Mouse (Mus musculus) heart, adult 2 months (tissue): ENCODE results near the gene Sema5b. TPM values are rescaled to one million over a fixed set of nuclear protein-coding genes. Genes with fewer than 3 reads are reported as not detected.
A peak's percentile ranks its signal among the peaks of the same experiment; 100 is the strongest.

Source experiments
- DNase-seq, 2 experiments: peaks; one replicate each; pipeline ENCODE4 v3.0.0; 2021
- H3K27ac ChIP-seq: fragments of 200-600 bp; 2 replicates; pipeline ENCODE4 v1.8.1; 2022
- H3K27me3 ChIP-seq: fragments of 200-500 bp; 2 replicates; pipeline ENCODE4 v1.6.1; 2012; ENCODE audit warnings: mild to moderate bottlenecking, low read length, inconsistent platforms, mixed read lengths; ENCODE audit not compliant: control insufficient read depth, insufficient read depth
- H3K36me3 ChIP-seq: fragments of 200-500 bp; 2 replicates; pipeline ENCODE4 v1.6.1; 2012; ENCODE audit warnings: low read length, inconsistent platforms; ENCODE audit not compliant: control insufficient read depth, insufficient read depth
- H3K4me1 ChIP-seq: fragments of 200-500 bp; 2 replicates; pipeline ENCODE4 v1.6.1; 2011; ENCODE audit warnings: low read length; ENCODE audit not compliant: control insufficient read depth, insufficient read depth
- H3K4me3 ChIP-seq: fragments of 200-600 bp; 2 replicates; pipeline ENCODE4 v1.8.1; 2022
- H3K79me2 ChIP-seq: fragments of 200-500 bp; replicated peaks from 2 replicates; pipeline ENCODE4 v1.6.1; 2012; ENCODE audit warnings: mild to moderate bottlenecking, inconsistent platforms, low read length, moderate library complexity, mixed read lengths; ENCODE audit not compliant: control insufficient read depth, insufficient read depth
- H3K9ac ChIP-seq: fragments of 200-500 bp; 2 replicates; pipeline ENCODE4 v1.6.1; 2012; ENCODE audit warnings: low read depth, mild to moderate bottlenecking, control low read depth, inconsistent platforms, low read length, mixed read lengths
- CTCF ChIP-seq: fragments of 200-600 bp; IDR thresholded peaks from 2 replicates; pipeline ENCODE4 v1.8.1; 2022; ENCODE audit warnings: antibody characterized with exemption, mild to moderate bottlenecking, moderate library complexity
- EP300 ChIP-seq: fragments of 200-500 bp; IDR thresholded peaks from 2 replicates; pipeline ENCODE4 v1.6.1; 2011; ENCODE audit warnings: low read depth, low read length, control low read depth; ENCODE audit not compliant: insufficient read depth
- POLR2A ChIP-seq: fragments of 200-500 bp; IDR thresholded peaks from 2 replicates; pipeline ENCODE4 v1.6.1; 2011; ENCODE audit warnings: mild to moderate bottlenecking, low read depth, low read length, control low read depth; ENCODE audit not compliant: insufficient read depth
- WGBS: fragments of 180-500 bp; shearing (Covaris S2); methylation state at CpG from one replicate; pipeline ENCODE4 v1.1.7; 2018; 5-methylcytosine and 5-hydroxymethylcytosine counted together
- intact Hi-C: fragments of 180-260 bp; cut with DNase I; formaldehyde crosslinking; loops from one replicate; pipeline ENCODE4 v1.15.1; 2025
- polyA plus RNA-seq: library from polyadenylated mRNA; depleted of rRNA; stranded (reverse); fragments of >200 nt; gene quantifications from 2 replicates; pipeline ENCODE4 v1.2.3, GENCODE M21; 2012
- total RNA-seq, 2 experiments: library from RNA; stranded (reverse); gene quantifications; 2 replicates each; pipeline ENCODE4 v1.2.3; 2021

The Sema5b gene
- total and polyA plus RNA-seq, 3 experiments = 1.5 to 3.0 (median 1.8) TPM

GRCm38 (mm10) chr16:35587866-35588465 is 47.0 kb downstream of the Sema5b start:
- Histone ChIP-seq H3K9ac (no peak overlapping the region), H3K79me2 (no peaks in the 10 kb centered on the region), H3K27ac (no peak overlapping the region), H3K27me3 (peaks cover 2% of the 10 kb centered on the region; the same call in 1 of the 2 replicates), H3K4me3 (no peak overlapping the region), H3K4me1 (no peaks in the 10 kb centered on the region), H3K36me3 (no peaks in the 10 kb centered on the region)
- DNase-seq = no peak
- TF ChIP-seq CTCF (no peak), POLR2A (no peak), EP300 (no peak)
- intact Hi-C loops = no loop called here
- 13% methylated on average over 20 of the region's 20 CpGs for WGBS

DNA sequence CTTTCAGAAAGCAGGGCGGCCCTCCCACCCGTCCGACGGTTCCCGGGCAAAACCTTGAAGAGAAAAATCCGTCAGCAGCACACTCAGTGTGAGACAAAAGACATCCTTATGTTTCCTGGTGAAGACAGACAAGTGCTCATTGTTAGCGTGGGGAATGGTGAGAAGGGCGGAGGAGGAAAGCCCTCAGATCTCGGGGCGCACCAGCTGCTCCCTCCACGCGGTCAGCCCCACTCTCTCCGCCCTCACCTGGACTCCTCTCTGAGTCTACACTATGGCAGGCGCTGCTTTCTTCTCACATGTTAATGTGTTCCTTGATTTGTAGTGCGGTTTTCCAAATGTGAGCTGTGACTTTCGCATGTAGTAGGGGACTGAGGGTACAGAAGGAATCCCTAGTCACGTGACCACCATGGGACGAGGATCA is 47.8 kb downstream of the Sema5b start:
- no peak overlapping the region for H3K4me3 ChIP-seq
- intact Hi-C loops = no loop called here
- no peaks in the 10 kb centered on the region for H3K4me1 ChIP-seq
- WGBS = 31% methylated on average over 18 of the region's 18 CpGs
- H3K27me3 ChIP-seq = peaks cover 2% of the 10 kb centered on the region; the same call in 1 of the 2 replicates
- no peak overlapping the region for H3K9ac ChIP-seq
- H3K36me3 ChIP-seq = no peaks in the 10 kb centered on the region
- no peak for DNase-seq
- H3K27ac ChIP-seq = no peak overlapping the region
- TF ChIP-seq CTCF (no peak), EP300 (no peak), POLR2A (no peak)
- H3K79me2 ChIP-seq = no peaks in the 10 kb centered on the region

DNA sequence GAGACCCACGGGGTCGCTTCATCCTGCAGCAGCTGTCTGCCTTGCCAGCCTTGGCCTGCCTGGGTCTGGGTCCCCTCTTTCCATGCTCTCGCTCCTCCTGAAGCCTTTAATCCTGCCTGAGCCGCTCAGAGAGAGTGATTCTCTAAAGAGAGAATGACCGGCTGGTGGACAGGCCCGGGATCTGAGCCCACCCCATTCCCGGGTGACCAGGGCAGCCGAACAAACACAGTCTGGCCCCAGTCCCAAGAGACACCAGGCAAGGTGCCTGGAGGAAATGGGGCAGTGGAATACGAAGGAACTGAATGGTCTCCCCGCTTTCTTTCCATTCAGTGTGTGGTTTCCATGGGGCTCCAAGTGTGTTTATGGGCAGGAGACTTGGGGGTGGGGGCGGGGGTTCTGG is 50.8 kb downstream of the Sema5b start:
- Histone ChIP-seq H3K36me3 (no peaks in the 10 kb centered on the region), H3K27ac (no peak overlapping the region), H3K4me3 (no peak overlapping the region), H3K4me1 (no peaks in the 10 kb centered on the region), H3K79me2 (no peaks in the 10 kb centered on the region), H3K9ac (no peak overlapping the region), H3K27me3 (peaks cover 2% of the 10 kb centered on the region; the same call in 1 of the 2 replicates)
- DNase-seq = no peak
- intact Hi-C loops = no loop called here
- WGBS = 33% methylated on average over 11 of the region's 11 CpGs
- TF ChIP-seq CTCF (no peak), POLR2A (no peak), EP300 (no peak)

- no peaks in the 10 kb centered on the region for H3K79me2 ChIP-seq
- TF ChIP-seq POLR2A (no peak), EP300 (no peak), CTCF (no peak)
- 29% methylated on average over 5 of the region's 5 CpGs for WGBS
- no peak overlapping the region for H3K4me3 ChIP-seq
- H3K27me3 ChIP-seq = peaks cover 2% of the 10 kb centered on the region; the same call in 1 of the 2 replicates
- no peak overlapping the region for H3K9ac ChIP-seq
- no peaks in the 10 kb centered on the region for H3K4me1 ChIP-seq
- H3K27ac ChIP-seq = no peak overlapping the region
- H3K36me3 ChIP-seq = no peaks in the 10 kb centered on the region
- intact Hi-C loops = no loop called here
- peak; percentile 44 to 45 for DNase-seq
Observed at GRCm38 (mm10) chr16:35592274-35593065, 51.5 kb downstream of the Sema5b start.

- no peak for DNase-seq
- no peaks in the 10 kb centered on the region for H3K4me1 ChIP-seq
- TF ChIP-seq EP300 (no peak), CTCF (peak; percentile 37)
- H3K27me3 ChIP-seq = no peaks in the 10 kb centered on the region; the same call in 1 of the 2 replicates
- no peak overlapping the region for H3K4me3 ChIP-seq
- no peaks in the 10 kb centered on the region for H3K36me3 ChIP-seq
- H3K9ac ChIP-seq = no peak overlapping the region
- no peaks in the 10 kb centered on the region for H3K79me2 ChIP-seq
- 83% methylated on average over 5 of the region's 5 CpGs for WGBS
- H3K27ac ChIP-seq = no peak overlapping the region
- intact Hi-C loops = no loop called here
Observed at GRCm38 (mm10) chr16:35593474-35593873, 52.5 kb downstream of the Sema5b start.

DNA sequence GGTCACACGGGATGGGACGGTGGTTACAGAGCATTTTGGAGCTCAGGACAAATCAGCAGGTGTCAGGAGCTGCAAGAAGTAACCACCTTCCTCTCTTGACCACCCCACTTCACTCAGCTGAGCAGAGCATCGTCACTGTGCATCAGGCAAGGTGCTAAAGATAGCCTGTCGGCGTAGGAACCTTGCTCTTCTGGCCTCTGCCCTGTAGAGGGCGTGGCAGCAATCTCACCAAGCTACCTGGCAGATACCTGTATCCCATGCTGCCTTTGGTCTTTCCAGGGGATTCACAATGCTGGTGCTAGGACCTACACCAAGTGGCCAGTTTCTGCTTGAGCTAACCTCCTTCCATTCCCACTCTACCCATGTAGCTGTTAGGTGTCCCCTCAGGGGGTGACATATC is 55.3 kb downstream of the Sema5b start:
- intact Hi-C loops = no loop called here
- no peak for TF ChIP-seq CTCF
- TF ChIP-seq POLR2A = no peak
- no peak for TF ChIP-seq EP300
- no peak overlapping the region for H3K9ac ChIP-seq
- no peaks in the 10 kb centered on the region; the same call in 1 of the 2 replicates for H3K27me3 ChIP-seq
- no peaks in the 10 kb centered on the region for H3K79me2 ChIP-seq
- DNase-seq = no peak
- WGBS = 53% methylated on average over 6 of the region's 6 CpGs
- no peaks in the 10 kb centered on the region for H3K36me3 ChIP-seq
- H3K4me3 ChIP-seq = no peak overlapping the region
- H3K4me1 ChIP-seq = no peaks in the 10 kb centered on the region
- no peak overlapping the region for H3K27ac ChIP-seq
